Mouse (Mus musculus) midbrain, embryonic 11.5 days (tissue): ENCODE results near the gene Tmem106b. TPM values are rescaled to one million over a fixed set of nuclear protein-coding genes. Genes with fewer than 3 reads are reported as not detected.

Experiments used
- polyA plus RNA-seq: library from polyadenylated mRNA; unstranded; fragments of >200 nt; fragmentation: Nextera tagmentation; extraction: Ambion mirVana; gene quantifications from 2 replicates; pipeline ENCODE4 v1.2.1, GENCODE M21; 2014

Tmem106b gene
- polyA plus RNA-seq, 1 experiment from 2014 or later, result 30.4 TPM

Other genes starting within 250 kb of the Tmem106b start
- 0.10 and 0.19 TPM in 2 replicates for gene Vwde, start 155.2 kb downstream of the Tmem106b start, polyA plus RNA-seq